Mouse (Mus musculus): Measurements from ENCODE around the gene Xpot.

The Xpot gene

GRCm38 (mm10) chr10:121626186-121626882 is at the start of gene Xpot:
TSS of gene Xpot (minus strand) at chr10:121626332.
- peak; percentile 97 for DNase-seq (ENCODE audit: low spot score)

GRCm38 (mm10) chr10:121669103-121669502 is 43.0 kb upstream of the Xpot start:
- DNase-seq (ENCODE audit: low spot score) = no peak

- DNase-seq (ENCODE audit: low spot score) = no peak
Observed at GRCm38 (mm10) chr10:121665631-121666145, 39.6 kb upstream of the Xpot start.

GRCm38 (mm10) chr10:121663599-121663998 is 37.5 kb upstream of the Xpot start:
- no peak for DNase-seq (ENCODE audit: low spot score)

- no peak for DNase-seq (ENCODE audit: low spot score)
Observed at GRCm38 (mm10) chr10:121662711-121663110, 36.6 kb upstream of the Xpot start.

DNA sequence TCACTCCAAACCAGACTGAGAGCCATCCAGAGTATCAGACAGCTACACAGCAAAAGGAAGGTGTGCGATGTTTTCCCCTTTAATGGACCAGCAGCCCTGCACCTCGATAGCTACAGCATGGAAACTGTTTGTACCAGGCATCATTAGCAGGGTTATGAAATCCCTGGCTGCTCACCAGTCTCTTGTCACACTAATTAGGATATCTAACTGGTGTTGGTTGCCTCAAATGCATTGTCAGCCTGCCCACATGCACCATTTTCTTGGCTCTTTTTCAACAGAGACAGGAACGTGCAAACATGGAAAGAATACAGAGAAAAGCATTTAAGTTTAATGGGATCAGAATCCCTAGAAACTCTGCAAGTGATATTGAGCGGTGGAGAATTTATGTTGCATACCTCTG is 29.8 kb upstream of the Xpot start:
- no peak for DNase-seq (ENCODE audit: low spot score)

GRCm38 (mm10) chr10:121653079-121653478 is 26.9 kb upstream of the Xpot start:
- no peak for DNase-seq (ENCODE audit: low spot score)

DNA sequence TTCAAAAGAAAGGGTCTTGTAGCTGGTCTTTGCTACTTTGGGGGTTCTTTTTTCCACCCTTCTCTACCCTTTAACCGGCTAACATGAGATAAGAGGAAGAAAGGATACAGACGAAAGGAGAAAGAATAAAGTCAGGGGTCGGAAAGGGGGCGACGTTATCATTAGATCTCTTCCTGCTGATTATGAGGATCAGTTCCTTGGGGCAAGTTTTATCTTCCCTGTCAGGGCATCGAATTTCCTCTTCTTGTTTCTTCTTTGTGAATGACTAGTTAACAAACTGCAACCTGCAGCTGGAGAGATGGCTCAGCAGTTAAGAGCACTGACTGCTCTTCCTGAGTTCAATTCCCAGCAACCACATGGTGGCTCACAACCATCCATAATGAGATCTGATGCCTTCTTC is 20.2 kb upstream of the Xpot start:
- DNase-seq (ENCODE audit: low spot score) = no peak

DNA sequence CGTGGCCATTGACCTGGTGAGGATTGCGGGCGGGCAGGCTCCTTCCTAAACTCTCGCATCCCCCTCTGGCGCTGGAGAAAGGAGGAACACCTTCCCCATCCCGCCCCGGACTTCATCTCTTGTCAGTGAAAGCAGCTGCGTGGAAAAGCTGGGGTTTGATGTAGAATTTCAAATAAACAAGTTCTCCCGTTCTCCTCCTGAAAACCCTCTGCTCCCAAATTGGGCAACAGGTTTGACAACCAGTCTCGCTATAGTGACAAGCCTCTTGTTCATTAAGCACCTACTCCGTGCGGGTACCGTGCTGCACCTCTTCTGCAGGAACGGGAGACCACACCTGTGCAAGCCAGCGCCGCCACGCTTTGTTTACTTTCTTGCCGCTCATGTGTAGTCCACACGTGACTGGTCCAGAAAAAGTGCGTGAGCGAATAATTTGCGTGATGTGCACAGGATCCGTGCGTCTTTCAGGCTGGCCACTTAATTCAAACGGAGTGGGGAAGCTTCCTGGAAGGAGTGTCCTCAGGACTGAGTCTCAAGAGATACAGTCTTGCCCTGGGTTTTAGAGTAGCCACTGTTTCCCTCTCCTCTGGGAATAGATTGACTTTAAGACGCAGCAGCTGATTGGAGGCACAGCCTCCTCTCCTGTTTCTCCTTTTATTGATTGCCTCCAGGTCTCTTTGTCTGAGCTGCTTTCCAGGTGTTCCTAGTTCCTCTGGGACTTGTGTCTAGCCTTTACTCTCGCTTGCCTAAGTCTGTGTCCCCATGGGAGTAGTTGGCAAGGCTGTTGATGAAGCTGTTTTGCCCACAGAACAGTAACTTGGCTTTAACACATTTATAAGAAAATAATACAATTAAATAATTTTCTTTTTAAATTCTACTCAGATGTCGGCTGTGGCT is 16.2 kb upstream of the Xpot start:
- no peak for DNase-seq (ENCODE audit: low spot score)

DNA sequence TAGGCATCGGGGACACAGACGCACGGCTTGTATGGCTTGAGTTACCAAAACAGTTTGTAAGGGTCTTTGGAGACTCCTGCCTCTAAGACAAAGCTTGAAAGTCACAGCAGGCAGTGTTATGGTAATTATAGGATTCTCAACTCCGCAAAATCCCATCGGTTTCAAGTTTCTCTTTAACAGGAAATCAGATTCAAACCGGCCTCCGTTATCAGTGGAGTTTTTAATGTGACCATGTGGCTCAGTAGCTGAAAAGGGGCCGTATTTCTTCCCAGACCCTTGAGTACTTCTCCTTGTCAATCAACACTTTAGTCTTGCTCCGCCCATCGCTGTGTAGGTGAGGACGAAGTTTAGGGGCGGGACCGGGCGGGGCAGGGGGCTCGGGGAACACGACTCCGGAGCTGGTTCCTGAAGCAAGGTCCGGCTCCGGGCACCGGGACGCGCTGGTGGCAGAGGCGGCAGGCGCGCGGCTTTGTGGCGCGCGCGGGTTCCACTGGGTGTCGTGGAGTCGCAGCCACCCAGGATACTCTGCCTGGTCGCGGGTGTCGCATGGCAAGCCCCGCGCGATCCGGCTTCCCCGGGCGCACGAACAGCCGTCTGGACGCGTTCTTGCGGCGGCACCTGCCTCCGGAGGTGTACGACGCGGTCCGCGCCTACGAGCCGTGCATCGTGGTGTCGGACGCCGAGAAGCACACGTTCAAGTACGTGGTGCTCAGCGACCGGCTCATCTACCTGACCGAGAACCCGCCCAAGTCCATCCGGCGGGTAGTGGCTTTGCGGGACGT is 15.3 kb upstream of the Xpot start, which contains the start of gene D930020B18Rik:
D930020B18Rik (plus strand) TSS at position 317 of the 782 bp plus-strand sequence.
- DNase-seq (ENCODE audit: low spot score) = no peak

GRCm38 (mm10) chr10:121640944-121641271 is 14.8 kb upstream of the Xpot start:
- DNase-seq (ENCODE audit: low spot score) = no peak

- no peak for DNase-seq (ENCODE audit: low spot score)
Observed at GRCm38 (mm10) chr10:121640150-121640930, 14.2 kb upstream of the Xpot start.

GRCm38 (mm10) chr10:121639573-121639972 is 13.4 kb upstream of the Xpot start:
- DNase-seq (ENCODE audit: low spot score) = no peak

DNA sequence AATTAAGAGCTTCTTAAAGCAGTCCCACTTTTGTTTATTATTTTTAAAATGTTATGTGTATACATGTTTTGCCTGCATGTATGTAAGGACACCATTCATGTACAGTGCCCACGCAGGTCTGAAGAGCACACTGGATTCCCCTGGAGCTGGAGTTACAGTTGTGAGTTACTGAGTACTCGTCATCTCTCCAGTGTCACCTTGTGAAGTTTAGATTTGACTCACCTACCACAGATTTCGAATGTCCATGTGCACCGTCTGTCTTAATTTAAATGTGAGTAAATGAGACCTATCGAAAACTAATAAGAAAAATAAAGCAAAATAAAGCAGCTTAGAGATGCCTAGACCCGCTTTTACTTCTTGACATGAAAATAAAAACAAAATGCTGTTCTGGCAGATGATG is 10.1 kb upstream of the Xpot start:
- no peak for DNase-seq (ENCODE audit: low spot score)

GRCm38 (mm10) chr10:121634159-121634558 is 8.0 kb upstream of the Xpot start:
- no peak for DNase-seq (ENCODE audit: low spot score)

DNA sequence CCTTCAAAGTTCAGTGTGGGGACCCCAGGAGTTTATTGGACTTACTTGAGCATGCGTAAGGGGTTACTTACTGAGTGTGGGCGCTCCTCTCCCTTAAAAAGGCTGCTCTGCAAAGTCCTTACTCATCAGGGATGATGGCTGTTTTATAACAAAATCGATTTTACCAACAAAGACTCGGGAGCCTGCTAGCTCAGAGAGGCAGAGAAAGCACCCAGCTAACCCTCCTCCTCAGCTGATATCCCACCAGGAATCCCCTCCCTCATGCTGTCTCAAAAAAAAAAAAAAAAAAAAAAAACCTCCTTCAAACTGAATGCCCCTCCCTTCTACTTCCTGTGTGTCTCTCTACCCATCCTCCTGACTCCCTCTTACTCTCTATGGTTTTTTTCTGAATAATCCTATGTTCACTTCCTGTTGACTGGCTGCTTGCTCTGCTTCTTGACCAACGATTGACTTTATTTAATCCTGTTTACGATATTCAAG is 2.5 kb upstream of the Xpot start:
- DNase-seq (ENCODE audit: low spot score) = no peak

DNA sequence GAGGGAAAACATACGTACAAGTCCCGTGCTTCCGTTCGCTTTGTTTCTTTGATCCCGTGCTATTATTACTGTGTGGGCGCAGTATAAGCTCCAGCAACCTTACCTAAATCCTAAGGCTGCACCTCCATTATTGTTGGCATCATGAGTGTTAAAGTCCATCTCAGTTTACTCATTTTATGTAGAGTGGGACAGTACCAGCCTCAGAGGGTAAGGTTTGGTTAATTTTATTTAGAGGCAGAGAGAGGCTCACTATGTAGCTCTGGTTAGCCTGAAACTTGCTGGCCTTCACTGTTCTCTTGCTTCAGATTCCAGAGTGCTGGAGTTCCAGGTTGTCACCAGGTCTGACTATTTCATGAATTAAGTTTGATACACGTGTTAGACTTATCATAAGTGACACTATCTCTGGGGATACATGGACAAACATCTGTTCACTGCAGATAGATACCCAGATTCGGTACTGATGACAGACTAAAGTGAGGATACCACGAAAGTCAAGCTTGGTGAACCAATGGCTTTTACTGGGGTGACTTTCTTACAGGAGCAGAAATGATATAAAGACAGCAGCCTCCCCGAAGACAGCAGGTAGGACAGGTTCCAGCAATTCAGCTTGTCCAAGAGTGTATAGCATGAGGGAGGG is 1.2 kb upstream of the Xpot start:
- DNase-seq (ENCODE audit: low spot score) = no peak

DNA sequence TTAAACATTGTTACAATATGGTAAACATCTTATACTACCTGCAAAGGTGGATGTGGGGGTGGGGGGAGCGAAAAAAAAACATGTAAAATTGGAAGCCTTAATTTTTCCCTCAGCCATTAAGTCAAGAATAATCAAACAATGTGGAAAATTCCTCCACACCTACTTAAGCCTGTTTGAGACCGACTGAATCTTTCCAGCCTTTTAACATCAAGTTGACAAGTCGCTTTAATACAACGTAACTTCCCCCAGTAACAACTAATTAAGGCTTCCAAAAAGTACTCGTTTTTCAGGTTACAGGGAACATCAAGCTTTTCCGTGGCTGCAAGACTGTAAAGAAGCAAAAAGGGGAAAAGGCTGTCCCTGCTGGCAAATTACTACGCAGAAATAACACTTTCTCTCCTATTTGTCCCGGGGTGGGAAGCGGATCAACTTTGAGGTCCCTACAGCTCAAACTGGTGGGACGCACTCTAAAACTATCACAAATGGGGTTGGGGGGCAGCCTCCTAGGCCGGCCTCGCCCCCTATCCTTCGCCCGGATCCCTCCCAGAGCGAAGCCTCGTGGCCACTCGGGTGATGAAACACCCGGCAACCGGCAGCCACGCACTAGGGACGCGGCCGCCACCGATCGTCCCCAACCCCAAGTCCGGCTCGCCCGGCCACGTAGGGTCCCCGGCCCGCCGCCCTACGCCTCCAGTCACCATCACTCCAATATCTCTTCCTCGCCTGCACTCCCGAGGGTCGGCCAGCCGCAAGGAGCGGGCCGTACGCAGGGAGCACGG is 536 bp downstream of the Xpot start:
- DNase-seq (ENCODE audit: low spot score) = no peak

- DNase-seq (ENCODE audit: low spot score) = no peak
Observed at GRCm38 (mm10) chr10:121625006-121625405, 1.1 kb downstream of the Xpot start.

- DNase-seq (ENCODE audit: low spot score) = no peak
Observed at GRCm38 (mm10) chr10:121623670-121624069, 2.5 kb downstream of the Xpot start.

All from spleen, adult 12 weeks (tissue).